Mouse (Mus musculus): ENCODE results near the gene Zfhx2. TPM values are rescaled to one million over a fixed set of nuclear protein-coding genes. Genes with fewer than 3 reads are reported as not detected.
A peak's percentile ranks its signal among the peaks of the same experiment; 100 is the strongest.

Gene Zfhx2
- polyA plus RNA-seq, 1 experiment, result 18.1 TPM

GRCm38 (mm10) chr14:55095671-55096070, 3.5 kb upstream of the Zfhx2 start:
- H3K4me1 ChIP-seq (ENCODE audit: control insufficient read depth, insufficient read depth, low read length), result peaks cover 6% of the 10 kb centered on the region
- H3K27ac ChIP-seq (ENCODE audit: insufficient read depth, low read length), result peak overlapping the region; percentile 38; the same call in 1 of the 2 replicates

GRCm38 (mm10) chr14:55095263-55095662, 3.1 kb upstream of the Zfhx2 start:
- Histone ChIP-seq H3K4me1 (ENCODE audit: control insufficient read depth, insufficient read depth, low read length) (peaks cover 6% of the 10 kb centered on the region), H3K27me3 (ENCODE audit: control insufficient read depth, insufficient read depth, low read length, poor library complexity, severe bottlenecking) (no peaks in the 10 kb centered on the region), H3K4me3 (ENCODE audit: low read depth, low read length) (peak overlapping the region; percentile 91), H3K27ac (ENCODE audit: insufficient read depth, low read length) (peak overlapping the region; percentile 27), H3K36me3 (ENCODE audit: control insufficient read depth, insufficient read depth, low read length, poor library complexity, severe bottlenecking) (peaks cover 9% of the 10 kb centered on the region), H3K9me3 (replicated peaks; ENCODE audit: control insufficient read depth, insufficient read depth, low read length, poor library complexity, severe bottlenecking) (no peaks in the 10 kb centered on the region), H3K9ac (ENCODE audit: low read depth, poor library complexity, severe bottlenecking) (peak overlapping the region; percentile 67)
- TF ChIP-seq POLR2A (IDR thresholded peaks at IDR 0.05; ENCODE audit: insufficient read depth, low read length), result no peak
- no peak for TF ChIP-seq EP300 (IDR thresholded peaks at IDR 0.05; ENCODE audit: insufficient read depth, low read depth, low read length)
- no peak for TF ChIP-seq CTCF (IDR thresholded peaks at IDR 0.05; ENCODE audit: low read depth, low read length)

More at GRCm38 (mm10) chr14:55095671-55096070, 3.5 kb upstream of the Zfhx2 start:
- Histone ChIP-seq H3K36me3 (ENCODE audit: control insufficient read depth, insufficient read depth, low read length, poor library complexity, severe bottlenecking) (peaks cover 9% of the 10 kb centered on the region), H3K9ac (ENCODE audit: low read depth, poor library complexity, severe bottlenecking) (peak overlapping the region; percentile 67), H3K9me3 (replicated peaks; ENCODE audit: control insufficient read depth, insufficient read depth, low read length, poor library complexity, severe bottlenecking) (no peaks in the 10 kb centered on the region), H3K27me3 (ENCODE audit: control insufficient read depth, insufficient read depth, low read length, poor library complexity, severe bottlenecking) (no peaks in the 10 kb centered on the region), H3K4me3 (ENCODE audit: low read depth, low read length) (peak overlapping the region; percentile 91)
- TF ChIP-seq POLR2A (IDR thresholded peaks at IDR 0.05; ENCODE audit: insufficient read depth, low read length) (no peak), EP300 (IDR thresholded peaks at IDR 0.05; ENCODE audit: insufficient read depth, low read depth, low read length) (no peak), CTCF (IDR thresholded peaks at IDR 0.05; ENCODE audit: low read depth, low read length) (no peak)

DNA sequence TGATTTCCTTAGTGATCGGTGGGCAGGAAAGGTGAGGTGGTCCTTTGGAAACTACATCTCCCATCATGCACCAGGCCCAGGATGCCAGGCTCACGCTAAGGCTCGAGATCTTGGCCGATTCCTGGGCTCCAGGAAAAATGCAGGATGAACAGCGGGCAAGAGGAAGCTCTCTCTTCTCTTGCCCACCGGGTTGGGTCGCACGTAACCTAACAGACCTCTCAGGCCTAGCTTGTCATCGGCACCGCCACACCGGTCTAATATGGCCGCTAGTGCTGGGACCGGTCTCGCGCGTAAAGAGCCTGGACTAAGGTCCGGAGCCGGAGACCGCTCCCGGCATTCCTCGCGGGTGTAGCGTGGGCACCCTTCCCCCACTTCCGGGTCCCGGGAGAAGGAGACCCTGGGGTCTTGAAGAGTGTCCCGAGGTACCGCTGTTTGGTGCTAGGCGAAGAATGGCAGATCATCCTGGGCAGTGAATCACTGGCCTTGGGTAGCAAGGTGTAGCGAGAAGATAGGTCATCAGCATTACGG, 2.6 kb upstream of the Zfhx2 start, which contains the start of gene Thtpa:
Thtpa (plus strand) TSS at position 81 of the 528 bp plus-strand sequence.
- peaks cover 6% of the 10 kb centered on the region for H3K4me1 ChIP-seq (ENCODE audit: control insufficient read depth, insufficient read depth, low read length)
- peak within 1 kb of the TSS; percentile 91 for H3K4me3 ChIP-seq (ENCODE audit: low read depth, low read length)
- no peaks in the 10 kb centered on the region for H3K27me3 ChIP-seq (ENCODE audit: control insufficient read depth, insufficient read depth, low read length, poor library complexity, severe bottlenecking)
- peaks cover 9% of the 10 kb centered on the region for H3K36me3 ChIP-seq (ENCODE audit: control insufficient read depth, insufficient read depth, low read length, poor library complexity, severe bottlenecking)
- H3K9me3 ChIP-seq (replicated peaks; ENCODE audit: control insufficient read depth, insufficient read depth, low read length, poor library complexity, severe bottlenecking), result no peaks in the 10 kb centered on the region
- peak within 1 kb of the TSS; percentile 52 for H3K27ac ChIP-seq (ENCODE audit: insufficient read depth, low read length)
- TF ChIP-seq POLR2A (IDR thresholded peaks at IDR 0.05; ENCODE audit: insufficient read depth, low read length) (peak; percentile 41), EP300 (IDR thresholded peaks at IDR 0.05; ENCODE audit: insufficient read depth, low read depth, low read length) (no peak), CTCF (IDR thresholded peaks at IDR 0.05; ENCODE audit: low read depth, low read length) (no peak)
- peak within 1 kb of the TSS; percentile 67 for H3K9ac ChIP-seq (ENCODE audit: low read depth, poor library complexity, severe bottlenecking)

DNA sequence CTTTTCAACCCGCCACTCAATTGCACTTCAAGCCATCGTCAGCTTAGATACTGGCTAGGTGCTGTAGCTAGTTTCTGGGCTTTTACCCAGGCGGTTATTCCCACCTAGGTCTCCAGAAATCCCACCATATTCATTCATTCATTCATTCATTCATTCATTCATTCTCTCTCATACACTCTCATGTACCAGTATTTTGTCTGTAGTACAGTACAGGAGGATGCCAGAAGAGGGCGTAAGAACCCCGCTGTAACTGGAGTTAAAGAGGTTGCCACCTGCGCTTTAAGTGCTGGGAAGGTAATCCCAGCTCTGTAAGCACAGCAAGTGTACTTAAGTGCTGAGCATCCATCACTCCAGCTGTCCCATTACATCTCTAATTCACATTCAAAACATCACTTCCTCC, 1.8 kb upstream of the Zfhx2 start:
- TF ChIP-seq CTCF (IDR thresholded peaks at IDR 0.05; ENCODE audit: low read depth, low read length) (no peak), POLR2A (IDR thresholded peaks at IDR 0.05; ENCODE audit: insufficient read depth, low read length) (no peak), EP300 (IDR thresholded peaks at IDR 0.05; ENCODE audit: insufficient read depth, low read depth, low read length) (no peak)

GRCm38 (mm10) chr14:55091209-55091865, 787 bp downstream of the Zfhx2 start:
- Histone ChIP-seq H3K36me3 (ENCODE audit: control insufficient read depth, insufficient read depth, low read length, poor library complexity, severe bottlenecking) (no peaks in the 10 kb centered on the region), H3K4me3 (ENCODE audit: low read depth, low read length) (peak overlapping the region; percentile 81), H3K9ac (ENCODE audit: low read depth, poor library complexity, severe bottlenecking) (peak overlapping the region; percentile 72), H3K4me1 (ENCODE audit: control insufficient read depth, insufficient read depth, low read length) (peaks cover 7% of the 10 kb centered on the region), H3K27me3 (ENCODE audit: control insufficient read depth, insufficient read depth, low read length, poor library complexity, severe bottlenecking) (no peaks in the 10 kb centered on the region), H3K27ac (ENCODE audit: insufficient read depth, low read length) (peak overlapping the region; percentile 73), H3K9me3 (replicated peaks; ENCODE audit: control insufficient read depth, insufficient read depth, low read length, poor library complexity, severe bottlenecking) (no peaks in the 10 kb centered on the region)
- no peak for TF ChIP-seq EP300 (IDR thresholded peaks at IDR 0.05; ENCODE audit: insufficient read depth, low read depth, low read length)
- no peak for TF ChIP-seq POLR2A (IDR thresholded peaks at IDR 0.05; ENCODE audit: insufficient read depth, low read length)
- TF ChIP-seq CTCF (IDR thresholded peaks at IDR 0.05; ENCODE audit: low read depth, low read length), result no peak

More for the DNA sequence above, 1.8 kb upstream of the Zfhx2 start:
- H3K9ac ChIP-seq (ENCODE audit: low read depth, poor library complexity, severe bottlenecking), result peak overlapping the region; percentile 67; the same call in 1 of the 2 replicates
- 0 out of 2 replicates have a peak overlapping the region, but pooled peaks have one; percentile 8 for H3K4me3 ChIP-seq (ENCODE audit: low read depth, low read length)
- no peak overlapping the region; the same call in 1 of the 2 replicates for H3K27ac ChIP-seq (ENCODE audit: insufficient read depth, low read length)
- H3K9me3 ChIP-seq (replicated peaks; ENCODE audit: control insufficient read depth, insufficient read depth, low read length, poor library complexity, severe bottlenecking), result no peaks in the 10 kb centered on the region
- no peaks in the 10 kb centered on the region for H3K27me3 ChIP-seq (ENCODE audit: control insufficient read depth, insufficient read depth, low read length, poor library complexity, severe bottlenecking)
- peaks cover 6% of the 10 kb centered on the region for H3K4me1 ChIP-seq (ENCODE audit: control insufficient read depth, insufficient read depth, low read length)
- H3K36me3 ChIP-seq (ENCODE audit: control insufficient read depth, insufficient read depth, low read length, poor library complexity, severe bottlenecking), result peaks cover 6% of the 10 kb centered on the region; the same call in 1 of the 2 replicates

All from ES-Bruce4 (cell line).